Mouse (Mus musculus): ENCODE measurements around the gene Angptl8.
"Not testable (repeated sequence)": the region's sequence is repeated elsewhere in the genome, so short reads cannot be mapped to it uniquely, and the experiment has no call there.

Gene Angptl8

GRCm38 (mm10) chr9:21835258-21835912 is at the start of gene Angptl8:
Gene Angptl8 (plus strand): TSS chr9:21835510.
- no peak for DNase-seq (ENCODE audit: low read depth, low spot score)

- not testable (repeated sequence) for DNase-seq (ENCODE audit: low read depth, low spot score)
Measured at GRCm38 (mm10) chr9:21786309-21786708, 49.0 kb upstream of the Angptl8 start.

- DNase-seq (ENCODE audit: low read depth, low spot score), result peak; percentile 31
Measured at GRCm38 (mm10) chr9:21786906-21787305, 48.4 kb upstream of the Angptl8 start.

- DNase-seq (ENCODE audit: low read depth, low spot score), result no peak
Measured at GRCm38 (mm10) chr9:21787654-21788053, 47.7 kb upstream of the Angptl8 start.

GRCm38 (mm10) chr9:21788234-21788633 is 47.1 kb upstream of the Angptl8 start:
- no peak for DNase-seq (ENCODE audit: low read depth, low spot score)

GRCm38 (mm10) chr9:21791861-21792260 is 43.4 kb upstream of the Angptl8 start:
- no peak for DNase-seq (ENCODE audit: low read depth, low spot score)

- DNase-seq (ENCODE audit: low read depth, low spot score), result peak; percentile 50
Measured at GRCm38 (mm10) chr9:21792644-21793043, 42.7 kb upstream of the Angptl8 start.

- not testable (repeated sequence) for DNase-seq (ENCODE audit: low read depth, low spot score)
Measured at GRCm38 (mm10) chr9:21793507-21793906, 41.8 kb upstream of the Angptl8 start.

GRCm38 (mm10) chr9:21794344-21794834 is 40.9 kb upstream of the Angptl8 start:
- no peak for DNase-seq (ENCODE audit: low read depth, low spot score)

GRCm38 (mm10) chr9:21794925-21795324 is 40.4 kb upstream of the Angptl8 start:
- DNase-seq (ENCODE audit: low read depth, low spot score), result no peak

- no peak for DNase-seq (ENCODE audit: low read depth, low spot score)
Measured at GRCm38 (mm10) chr9:21795579-21795978, 39.7 kb upstream of the Angptl8 start.

- DNase-seq (ENCODE audit: low read depth, low spot score), result no peak
Measured at GRCm38 (mm10) chr9:21796259-21796658, 39.1 kb upstream of the Angptl8 start.

GRCm38 (mm10) chr9:21796919-21797318 is 38.4 kb upstream of the Angptl8 start:
- DNase-seq (ENCODE audit: low read depth, low spot score), result no peak

GRCm38 (mm10) chr9:21797921-21798344 is 37.4 kb upstream of the Angptl8 start:
- no peak for DNase-seq (ENCODE audit: low read depth, low spot score)

GRCm38 (mm10) chr9:21798345-21799009 is 36.8 kb upstream of the Angptl8 start, which contains the start of gene Kank2:
Gene Kank2 (minus strand): TSS chr9:21798744.
- peak; percentile 49 for DNase-seq (ENCODE audit: low read depth, low spot score)

- DNase-seq (ENCODE audit: low read depth, low spot score), result no peak
Measured at GRCm38 (mm10) chr9:21799010-21799350, 36.3 kb upstream of the Angptl8 start.

- DNase-seq (ENCODE audit: low read depth, low spot score), result no peak
Measured at GRCm38 (mm10) chr9:21801121-21801520, 34.2 kb upstream of the Angptl8 start.

GRCm38 (mm10) chr9:21801591-21801990 is 33.7 kb upstream of the Angptl8 start:
- no peak for DNase-seq (ENCODE audit: low read depth, low spot score)

- DNase-seq (ENCODE audit: low read depth, low spot score), result peak; percentile 80
Measured at GRCm38 (mm10) chr9:21803986-21804644, 31.2 kb upstream of the Angptl8 start.

GRCm38 (mm10) chr9:21806363-21806762 is 28.9 kb upstream of the Angptl8 start:
- no peak for DNase-seq (ENCODE audit: low read depth, low spot score)

- DNase-seq (ENCODE audit: low read depth, low spot score), result no peak
Measured at GRCm38 (mm10) chr9:21806976-21807375, 28.3 kb upstream of the Angptl8 start.

GRCm38 (mm10) chr9:21808561-21808960 is 26.7 kb upstream of the Angptl8 start:
- no peak for DNase-seq (ENCODE audit: low read depth, low spot score)

GRCm38 (mm10) chr9:21811170-21811569 is 24.1 kb upstream of the Angptl8 start:
- no peak for DNase-seq (ENCODE audit: low read depth, low spot score)
